Mouse (Mus musculus): ENCODE results near the gene Sgpp2.

The Sgpp2 gene

GRCm38 (mm10) chr1:78338212-78338611 lies 28.1 kb downstream of the Sgpp2 start:
- no peak for DNase-seq (ENCODE audit: low read depth, low spot score)

GRCm38 (mm10) chr1:78339941-78340340 lies 29.8 kb downstream of the Sgpp2 start:
- no peak for DNase-seq (ENCODE audit: low read depth, low spot score)

- DNase-seq (ENCODE audit: low read depth, low spot score) = no peak
Measured at GRCm38 (mm10) chr1:78340584-78340983, 30.4 kb downstream of the Sgpp2 start.

- no peak for DNase-seq (ENCODE audit: low read depth, low spot score)
Measured at GRCm38 (mm10) chr1:78347317-78347806, 37.2 kb downstream of the Sgpp2 start.

- DNase-seq (ENCODE audit: low read depth, low spot score) = no peak
Measured at GRCm38 (mm10) chr1:78349219-78349618, 39.1 kb downstream of the Sgpp2 start.

GRCm38 (mm10) chr1:78353254-78353653 lies 43.1 kb downstream of the Sgpp2 start:
- no peak for DNase-seq (ENCODE audit: low read depth, low spot score)

- no peak for DNase-seq (ENCODE audit: low read depth, low spot score)
Measured at GRCm38 (mm10) chr1:78355123-78355522, 45.0 kb downstream of the Sgpp2 start.

GRCm38 (mm10) chr1:78357415-78357814 lies 47.3 kb downstream of the Sgpp2 start:
- DNase-seq (ENCODE audit: low read depth, low spot score) = no peak

- no peak for DNase-seq (ENCODE audit: low read depth, low spot score)
Measured at GRCm38 (mm10) chr1:78357868-78358267, 47.7 kb downstream of the Sgpp2 start.

- no peak for DNase-seq (ENCODE audit: low read depth, low spot score)
Measured at GRCm38 (mm10) chr1:78363965-78364889, 54.1 kb downstream of the Sgpp2 start.

GRCm38 (mm10) chr1:78367806-78368205 lies 57.7 kb downstream of the Sgpp2 start:
- DNase-seq (ENCODE audit: low read depth, low spot score) = no peak

GRCm38 (mm10) chr1:78370121-78370520 lies 60.0 kb downstream of the Sgpp2 start:
- no peak for DNase-seq (ENCODE audit: low read depth, low spot score)

- no peak for DNase-seq (ENCODE audit: low read depth, low spot score)
Measured at GRCm38 (mm10) chr1:78371569-78372236, 61.6 kb downstream of the Sgpp2 start.

GRCm38 (mm10) chr1:78372316-78372715 lies 62.2 kb downstream of the Sgpp2 start:
- DNase-seq (ENCODE audit: low read depth, low spot score) = no peak

- DNase-seq (ENCODE audit: low read depth, low spot score) = no peak
Measured at GRCm38 (mm10) chr1:78373836-78374235, 63.7 kb downstream of the Sgpp2 start.

- no peak for DNase-seq (ENCODE audit: low read depth, low spot score)
Measured at GRCm38 (mm10) chr1:78375058-78375457, 64.9 kb downstream of the Sgpp2 start.

- no peak for DNase-seq (ENCODE audit: low read depth, low spot score)
Measured at GRCm38 (mm10) chr1:78380950-78381349, 70.8 kb downstream of the Sgpp2 start.

- no peak for DNase-seq (ENCODE audit: low read depth, low spot score)
Measured at GRCm38 (mm10) chr1:78387854-78388253, 77.7 kb downstream of the Sgpp2 start.

- no peak for DNase-seq (ENCODE audit: low read depth, low spot score)
Measured at GRCm38 (mm10) chr1:78388848-78389247, 78.7 kb downstream of the Sgpp2 start.

GRCm38 (mm10) chr1:78395191-78395735 lies 85.1 kb downstream of the Sgpp2 start:
- no peak for DNase-seq (ENCODE audit: low read depth, low spot score)

GRCm38 (mm10) chr1:78395737-78396136 lies 85.6 kb downstream of the Sgpp2 start:
- DNase-seq (ENCODE audit: low read depth, low spot score) = no peak

- DNase-seq (ENCODE audit: low read depth, low spot score) = no peak
Measured at GRCm38 (mm10) chr1:78396320-78396913, 86.3 kb downstream of the Sgpp2 start.

Measured in c-Kit-negative CD71-positive TER-119-positive erythroid progenitor cells, embryonic 14.5 days (primary cell).